Mouse (Mus musculus): ENCODE measurements at regions not wholly inside any gene's neighbourhood (a gene's known extent, or its start where the extent isn't known, plus 50 kb on each side); places are given as distances from the start of the nearest gene placed in this dataset.

DNA sequence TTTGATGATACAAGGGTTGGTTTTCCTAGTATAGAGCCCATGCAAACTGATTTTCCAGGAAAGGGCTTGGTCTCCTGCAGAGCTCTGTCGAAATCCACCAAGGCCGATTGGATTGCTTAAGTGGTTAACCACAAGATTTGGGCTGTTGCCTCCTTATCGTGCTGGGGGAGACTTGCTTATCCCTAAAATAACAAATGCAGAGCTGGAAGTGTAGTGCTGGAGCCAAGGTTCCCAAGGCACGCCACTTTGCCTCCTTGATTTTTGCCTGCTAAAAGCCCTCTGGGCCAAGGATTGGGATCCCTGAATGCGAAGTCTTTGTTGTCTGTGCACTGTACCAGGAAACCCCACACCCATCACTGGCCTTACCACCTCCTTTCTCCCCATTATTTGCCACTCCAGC, 52.8 kb upstream of the Tmem178 start:
- no peak for DNase-seq (ENCODE audit: low spot score)

DNA sequence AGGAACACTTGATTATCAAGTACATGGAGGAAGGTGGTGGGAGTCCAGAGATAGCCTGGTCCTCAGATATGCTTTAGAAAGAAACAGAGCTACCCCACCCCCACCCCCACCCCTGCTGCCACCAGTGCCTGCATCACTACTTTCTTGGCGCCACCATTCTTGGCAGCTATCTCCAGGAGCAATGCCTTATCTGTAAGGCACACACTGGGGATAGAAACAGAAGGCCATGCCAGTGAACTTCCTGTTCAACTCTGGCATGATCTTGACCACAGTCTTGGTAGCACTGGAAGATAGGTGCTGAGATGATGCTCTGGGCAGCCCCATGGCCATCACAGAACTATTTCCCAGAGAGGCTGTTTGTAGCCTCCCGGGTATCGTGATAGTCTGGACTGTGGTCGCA, 55.3 kb upstream of the Tmem178 start:
- DNase-seq (ENCODE audit: low spot score) = no peak

- no peak for DNase-seq (ENCODE audit: low spot score)
Measured at GRCm38 (mm10) chr17:80887749-80888119, 56.7 kb upstream of the Tmem178 start.

DNA sequence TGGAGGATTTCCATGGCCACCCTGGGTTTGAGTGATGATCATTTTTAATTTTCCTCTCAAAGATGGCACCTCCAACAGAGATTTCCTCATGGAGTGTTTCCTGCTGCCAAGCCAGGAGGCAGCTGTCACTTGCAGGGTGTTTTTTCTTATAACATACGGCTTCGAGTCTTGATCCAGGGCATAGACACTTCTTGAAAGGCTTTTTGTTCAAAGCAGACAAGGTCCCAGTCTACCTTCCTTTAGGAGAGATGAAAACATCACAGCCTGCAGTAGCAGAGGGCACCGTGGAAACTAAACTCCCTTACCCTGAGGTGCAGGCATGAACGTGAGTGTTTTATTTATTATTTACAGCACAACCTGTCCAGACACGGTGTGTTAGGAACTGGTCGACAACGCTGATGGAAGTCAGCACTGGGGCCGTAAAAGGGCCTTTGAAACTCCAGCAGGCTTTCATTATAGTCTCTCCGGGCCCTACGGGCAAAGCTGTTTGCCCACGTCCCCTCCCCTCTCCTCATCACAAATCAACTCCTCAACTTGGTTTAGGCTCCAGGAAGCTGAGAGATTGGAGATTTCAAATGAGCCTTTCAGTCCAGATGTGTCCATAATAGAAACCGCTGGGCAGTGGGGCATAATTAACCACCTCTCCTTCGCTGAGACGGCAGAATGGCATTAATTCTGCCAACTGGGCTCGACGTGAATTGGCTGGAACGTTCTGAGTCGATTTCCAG, 57.2 kb upstream of the Tmem178 start:
- no peak for DNase-seq (ENCODE audit: low spot score)

DNA sequence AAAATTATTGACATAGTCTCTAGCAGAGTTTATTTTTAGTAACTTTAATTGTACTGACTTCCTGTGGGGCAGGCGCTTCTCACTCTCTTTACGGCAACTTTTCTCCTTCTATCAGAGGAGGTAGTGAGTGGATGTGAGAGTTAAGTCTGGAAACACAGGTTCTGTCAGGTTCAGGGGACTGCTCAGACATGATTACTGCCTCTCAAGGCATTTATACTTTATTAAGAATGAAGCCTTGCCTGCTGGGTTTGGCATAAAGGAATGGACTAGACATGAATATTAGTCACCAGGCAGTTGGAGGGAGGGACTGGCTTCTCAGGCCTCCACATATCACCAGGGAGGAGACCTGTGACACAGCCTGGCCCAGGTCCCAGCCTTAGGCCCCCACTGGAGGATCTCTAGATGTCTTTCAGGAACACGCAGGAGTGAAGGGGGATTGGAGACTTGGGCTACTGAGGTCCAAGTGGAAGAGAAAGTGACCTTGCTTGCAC, 58.2 kb upstream of the Tmem178 start:
- no peak for DNase-seq (ENCODE audit: low spot score)

- no peak for DNase-seq (ENCODE audit: low spot score)
Measured at GRCm38 (mm10) chr17:80885706-80886105, 58.7 kb upstream of the Tmem178 start.

DNA sequence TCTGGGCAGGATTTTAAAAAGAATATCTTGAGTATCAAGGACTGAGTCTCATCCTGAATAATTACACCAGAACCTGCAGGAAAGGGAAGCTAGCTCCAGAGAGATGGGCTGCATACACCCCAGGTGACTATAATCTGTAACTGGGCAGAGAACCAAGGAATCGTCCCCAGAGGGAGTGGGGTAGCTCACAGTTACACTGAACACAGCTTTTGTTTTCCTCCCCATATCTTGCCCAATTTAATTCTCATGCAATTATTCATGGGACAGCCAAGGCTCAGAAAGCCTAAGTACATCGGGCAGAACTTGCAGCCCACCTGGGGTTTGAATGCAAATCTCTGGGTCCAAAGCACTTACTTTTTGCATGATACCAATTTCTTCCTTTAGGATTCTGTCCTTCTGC, 59.5 kb upstream of the Tmem178 start:
- no peak for DNase-seq (ENCODE audit: low spot score)

- DNase-seq (ENCODE audit: low spot score) = no peak
Measured at GRCm38 (mm10) chr17:80882476-80882875, 62.0 kb upstream of the Tmem178 start.

- DNase-seq (ENCODE audit: low spot score) = no peak
Measured at GRCm38 (mm10) chr17:80880325-80880724, 64.1 kb upstream of the Tmem178 start.

GRCm38 (mm10) chr17:80875352-80876044, 68.9 kb upstream of the Tmem178 start:
- DNase-seq (ENCODE audit: low spot score) = no peak

DNA sequence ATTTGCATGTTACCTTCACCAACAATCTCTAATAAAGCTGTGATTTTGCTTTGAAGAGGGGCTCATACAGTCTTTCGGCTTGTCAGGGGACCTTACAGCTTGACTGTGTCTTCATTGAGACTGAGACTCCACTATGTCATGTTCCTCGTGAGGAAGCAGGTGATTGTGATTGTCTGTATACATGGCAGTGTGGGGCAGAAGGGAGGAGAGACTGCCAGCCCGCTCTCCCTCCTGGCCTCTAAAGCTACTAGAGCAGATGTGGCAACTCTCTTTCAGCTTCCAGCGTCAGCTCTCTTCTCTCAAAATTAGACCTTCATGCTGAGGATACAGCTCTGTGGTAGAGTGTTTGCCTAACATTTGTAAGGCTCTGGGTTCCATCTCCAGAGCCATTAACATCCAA, 73.5 kb upstream of the Tmem178 start:
- DNase-seq (ENCODE audit: low spot score) = no peak

- DNase-seq (ENCODE audit: low spot score) = no peak
Measured at GRCm38 (mm10) chr17:80862338-80862737, 82.1 kb upstream of the Tmem178 start.

- DNase-seq (ENCODE audit: low spot score) = no peak
Measured at GRCm38 (mm10) chr17:80846996-80847810, 97.2 kb upstream of the Tmem178 start.

- DNase-seq (ENCODE audit: low spot score) = no peak
Measured at GRCm38 (mm10) chr17:80845349-80845748, 99.1 kb upstream of the Tmem178 start.

DNA sequence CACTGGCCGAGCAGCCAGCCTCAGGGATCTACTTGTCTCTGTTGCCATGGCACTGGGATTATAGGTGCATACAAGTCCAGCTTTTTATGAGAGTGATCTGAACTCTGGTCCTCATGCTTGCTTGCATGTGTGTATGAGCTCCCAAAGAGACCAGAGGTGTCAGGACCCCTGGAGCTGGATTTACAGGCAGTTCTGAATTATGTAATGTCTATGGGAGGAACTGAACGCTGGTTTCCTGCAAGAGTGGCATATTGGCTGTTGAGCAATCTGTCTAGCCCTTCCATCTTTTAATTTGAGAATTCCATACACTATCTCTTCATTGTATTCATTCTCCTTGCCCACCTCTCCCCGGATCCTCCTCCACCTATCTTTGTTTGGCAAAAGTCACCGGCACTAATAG, 102.5 kb upstream of the Tmem178 start:
- no peak for DNase-seq (ENCODE audit: low spot score)

- DNase-seq (ENCODE audit: low spot score) = no peak
Measured at GRCm38 (mm10) chr17:80840896-80841295, 103.5 kb upstream of the Tmem178 start.

- no peak for DNase-seq (ENCODE audit: low spot score)
Measured at GRCm38 (mm10) chr17:80840452-80840851, 104.0 kb upstream of the Tmem178 start.

DNA sequence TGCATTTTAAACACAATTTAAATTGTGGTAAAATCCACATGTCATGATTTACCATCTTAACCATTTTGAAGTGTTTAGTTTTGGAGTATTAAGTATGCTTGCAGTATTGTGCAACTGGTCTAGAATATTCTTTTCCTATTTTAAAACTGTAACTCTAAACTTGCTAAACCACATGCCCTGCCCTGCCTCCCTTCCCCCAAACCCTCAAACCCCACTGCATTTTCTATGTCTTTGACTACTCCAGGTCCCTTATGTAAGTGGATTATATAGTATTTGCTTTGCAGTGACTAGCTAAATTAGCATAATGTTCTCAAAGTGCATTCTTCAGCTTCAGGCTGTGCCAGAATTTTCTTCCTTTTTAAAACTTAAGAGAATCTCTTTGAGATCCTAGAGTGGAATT, 106.4 kb upstream of the Map4k3 start:
- no peak for DNase-seq (ENCODE audit: low spot score)

DNA sequence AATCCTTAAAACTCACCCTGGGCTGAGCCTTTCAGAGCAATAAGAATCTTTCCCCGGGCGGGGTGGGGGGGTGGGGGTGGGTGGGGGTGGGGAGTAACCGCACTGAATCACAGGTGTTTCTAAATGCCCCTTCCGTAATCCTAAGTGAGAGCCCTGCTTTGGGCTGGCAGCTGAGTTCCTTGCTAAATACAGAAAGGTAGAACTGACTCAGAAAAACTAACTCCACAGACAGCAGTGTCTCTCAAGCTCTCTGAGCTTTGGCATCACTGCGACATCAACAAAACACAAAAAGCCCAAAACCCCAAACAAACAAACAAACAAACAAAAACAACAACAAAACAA, 105.9 kb upstream of the Map4k3 start:
- no peak for DNase-seq (ENCODE audit: low spot score)

DNA sequence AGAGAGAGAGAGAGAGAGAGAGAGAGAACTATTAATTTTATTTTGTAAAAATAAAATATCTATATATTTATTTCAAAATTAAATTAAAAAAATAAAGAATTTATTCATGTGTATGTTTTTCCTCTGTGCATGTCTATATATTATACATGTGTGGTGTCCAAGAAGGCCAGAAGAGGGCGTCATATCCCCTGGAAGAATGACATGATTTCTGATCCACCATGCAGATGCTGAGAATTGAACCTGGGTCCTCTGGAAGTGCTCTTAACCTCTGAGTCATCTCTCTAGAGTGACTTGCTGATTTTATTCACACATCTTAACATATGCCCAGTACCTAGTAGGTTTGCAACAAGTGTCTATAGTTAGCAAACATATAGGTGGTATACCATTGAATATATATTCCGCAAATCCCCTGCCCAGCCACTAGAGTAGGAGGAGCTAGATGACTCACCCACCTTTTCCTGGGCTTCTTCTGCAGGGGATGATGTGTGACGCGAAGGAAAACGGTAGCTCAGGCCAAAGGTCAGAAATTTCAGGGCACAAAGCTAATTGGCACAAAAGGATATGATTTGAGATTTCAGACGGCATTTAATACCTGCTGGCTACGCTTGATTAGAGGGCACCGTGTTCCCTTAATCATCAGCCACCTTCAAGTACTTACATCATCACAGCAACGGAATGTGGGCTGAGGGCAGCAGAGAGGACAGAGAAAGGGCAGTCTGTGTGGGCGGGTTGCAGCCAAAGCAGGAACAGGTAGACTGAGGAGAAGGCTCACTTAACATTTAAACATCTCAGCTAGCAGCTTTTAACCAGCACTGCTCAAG, 105.3 kb upstream of the Map4k3 start:
- no peak for DNase-seq (ENCODE audit: low spot score)

DNA sequence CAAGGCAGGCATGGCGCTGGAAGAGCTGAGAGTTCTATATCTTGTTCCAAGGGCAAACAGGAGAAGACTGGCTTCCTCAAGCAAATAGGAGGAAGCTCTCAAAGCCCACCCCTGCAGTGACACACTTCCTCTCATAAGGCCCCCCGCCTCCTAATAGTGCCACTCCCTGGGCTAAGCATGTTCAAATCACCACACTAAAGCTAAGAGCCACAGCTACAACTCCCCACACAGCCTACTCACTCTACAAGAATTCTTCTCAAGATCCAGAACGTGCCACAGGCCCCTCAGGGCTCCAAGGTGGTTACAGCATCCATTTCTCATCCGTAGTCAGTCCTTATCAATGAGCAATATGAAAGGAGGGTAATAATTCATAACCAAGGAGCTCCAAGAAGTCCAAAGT, 103.4 kb upstream of the Map4k3 start:
- DNase-seq (ENCODE audit: low spot score) = no peak

DNA sequence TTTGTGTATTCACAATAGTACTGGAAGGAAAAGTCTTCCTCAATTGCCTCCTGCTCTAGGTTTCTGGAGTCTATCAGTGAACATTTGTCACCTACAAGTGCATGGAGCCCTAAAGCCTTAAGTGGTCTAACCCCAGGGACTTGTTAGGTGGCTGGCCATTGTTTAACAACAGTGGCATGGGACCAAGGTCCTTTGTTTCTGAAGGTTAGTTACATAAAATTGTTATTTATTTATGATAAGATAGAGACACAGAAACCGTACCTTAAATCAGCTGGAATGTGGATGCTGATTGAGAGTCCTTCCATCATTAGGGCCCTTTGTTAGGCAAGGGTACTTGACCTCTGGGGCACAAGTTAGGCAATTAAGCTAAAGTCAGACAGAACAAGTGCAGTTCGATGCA, 99.6 kb upstream of the Map4k3 start:
- DNase-seq (ENCODE audit: low spot score) = no peak
